Mouse (Mus musculus): ENCODE measurements around the gene Gdpd3.
"Not testable (repeated sequence)": the region's sequence is repeated elsewhere in the genome, so short reads cannot be mapped to it uniquely, and the experiment has no call there.

Gdpd3 gene

DNA sequence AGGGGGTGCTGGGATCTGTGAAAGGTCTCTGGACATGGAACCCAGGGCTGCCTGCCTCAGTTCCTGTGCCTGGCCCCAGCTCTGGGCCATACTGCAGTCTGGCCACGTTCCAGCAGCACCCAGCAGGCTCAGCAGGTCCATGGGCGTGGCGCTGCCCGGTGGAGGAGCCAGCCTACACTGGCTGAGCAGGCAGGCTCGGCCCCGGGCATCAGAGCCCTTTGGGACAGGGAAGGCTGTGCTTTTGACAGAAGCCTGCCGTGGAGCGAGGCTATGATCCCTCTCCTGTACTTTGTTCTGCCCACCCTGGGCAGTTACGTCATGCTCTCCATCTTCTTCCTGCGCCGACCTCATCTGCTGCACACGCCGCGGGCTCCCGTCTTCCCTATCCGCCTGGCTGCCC is at the start of gene Gdpd3:
Gene Gdpd3, plus strand, starts transcription at position 134 of the 400 bp plus-strand sequence.
- in situ Hi-C loops (cut with MboI, MseI): no loop called here

DNA sequence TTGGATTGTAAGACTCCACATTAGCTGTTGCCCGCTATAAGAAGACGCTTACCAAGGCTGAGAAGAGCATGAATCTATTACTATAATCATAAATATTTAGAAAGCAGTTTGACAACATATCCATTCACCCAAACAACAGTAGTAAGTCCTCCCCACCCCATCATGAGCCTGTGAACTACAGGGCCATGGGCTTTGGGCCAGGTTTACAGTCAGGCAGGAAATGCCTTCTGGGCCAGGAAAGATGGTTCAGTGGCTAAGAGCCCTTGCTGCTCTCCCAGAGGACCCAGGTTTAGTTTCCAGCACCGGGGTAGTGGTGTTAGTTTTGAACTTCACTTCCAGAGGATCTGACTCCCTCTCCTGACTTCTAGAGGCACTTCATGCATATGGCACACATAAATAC is 48.6 kb upstream of the Gdpd3 start:
- in situ Hi-C loops (cut with MboI, MseI): no loop called here

- in situ Hi-C loops (cut with MboI, MseI): no loop called here
Observed at GRCm38 (mm10) chr7:126718787-126719337, 47.3 kb upstream of the Gdpd3 start.

- in situ Hi-C loops (cut with MboI, MseI): no loop called here
Observed at GRCm38 (mm10) chr7:126721635-126722034, 44.5 kb upstream of the Gdpd3 start.

- in situ Hi-C loops (cut with MboI, MseI): no loop called here
Observed at GRCm38 (mm10) chr7:126725077-126725476, 41.1 kb upstream of the Gdpd3 start.

DNA sequence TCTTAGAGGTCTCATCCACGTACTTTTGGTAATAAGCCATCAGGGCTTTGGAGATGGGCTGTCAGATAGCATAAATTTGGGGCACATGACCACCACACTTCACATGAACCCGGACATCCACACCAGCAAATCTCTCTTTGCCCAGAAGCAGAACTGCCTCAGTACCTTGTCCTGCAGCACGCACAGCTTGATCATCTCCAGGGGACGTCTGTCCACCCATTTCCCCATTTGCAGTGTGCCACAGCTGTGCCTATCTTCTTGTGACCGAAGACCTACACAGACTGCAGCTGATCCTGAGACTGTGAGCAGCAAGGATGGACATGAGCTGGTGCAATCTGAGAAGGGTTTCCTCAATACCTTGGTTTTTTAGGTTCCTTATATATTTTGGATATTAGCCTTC is 40.5 kb upstream of the Gdpd3 start:
- in situ Hi-C loops (cut with MboI, MseI): no loop called here

GRCm38 (mm10) chr7:126730256-126730789 is 35.8 kb upstream of the Gdpd3 start:
- in situ Hi-C loops (cut with MboI, MseI): not testable (repeated sequence)

- in situ Hi-C loops (cut with MboI, MseI): no loop called here
Observed at GRCm38 (mm10) chr7:126736122-126736521, 30.0 kb upstream of the Gdpd3 start.

DNA sequence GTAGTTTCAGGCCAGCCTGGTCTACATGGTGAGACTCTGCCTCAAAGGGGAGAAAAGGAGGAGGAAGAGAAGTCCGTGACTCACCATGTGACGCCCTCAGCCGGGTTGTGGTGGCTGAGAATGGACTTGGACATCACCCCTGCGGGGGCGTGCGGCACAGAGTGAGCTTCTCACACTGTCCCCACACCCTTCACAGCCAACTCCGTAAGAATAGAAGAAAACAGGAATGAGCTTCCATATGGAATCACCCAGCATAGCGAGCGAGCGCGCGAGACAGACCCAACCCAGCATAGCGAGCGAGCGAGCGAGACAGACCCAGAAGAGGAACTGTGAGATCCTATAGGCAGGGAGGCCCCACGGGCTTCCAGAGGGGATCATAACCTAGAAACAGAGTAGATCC is 26.6 kb upstream of the Gdpd3 start:
- in situ Hi-C loops (cut with MboI, MseI): no loop called here

DNA sequence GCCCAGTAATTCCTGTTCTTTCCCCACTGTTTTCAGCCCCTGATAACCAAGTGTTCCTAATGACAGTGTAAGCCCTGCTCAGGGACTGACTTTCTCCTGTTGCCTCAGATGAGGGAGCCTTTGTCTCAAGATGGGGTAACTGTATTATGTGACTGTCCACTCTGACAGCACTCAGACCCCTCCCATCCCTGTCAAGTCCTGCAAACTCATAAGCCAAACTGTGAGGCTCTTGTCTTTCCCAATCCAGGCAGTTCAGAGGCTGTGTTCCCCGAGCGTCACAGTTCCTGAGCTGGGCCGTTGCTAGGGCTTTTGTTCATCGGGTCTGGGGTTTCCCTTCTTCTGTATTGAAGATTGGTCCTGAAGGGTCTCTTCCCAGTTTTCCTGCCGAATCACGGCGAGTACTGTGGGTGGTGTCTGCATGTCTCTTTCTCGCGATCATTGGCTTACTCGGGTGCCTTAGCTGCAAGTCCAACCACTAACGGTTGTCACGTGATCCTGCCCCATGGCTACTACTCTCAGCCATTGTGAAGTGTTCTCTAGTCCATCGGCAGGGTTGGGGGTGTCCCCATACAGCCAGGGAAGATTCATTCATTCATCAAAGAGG is 25.9 kb upstream of the Gdpd3 start:
- in situ Hi-C loops (cut with MboI, MseI): no loop called here

DNA sequence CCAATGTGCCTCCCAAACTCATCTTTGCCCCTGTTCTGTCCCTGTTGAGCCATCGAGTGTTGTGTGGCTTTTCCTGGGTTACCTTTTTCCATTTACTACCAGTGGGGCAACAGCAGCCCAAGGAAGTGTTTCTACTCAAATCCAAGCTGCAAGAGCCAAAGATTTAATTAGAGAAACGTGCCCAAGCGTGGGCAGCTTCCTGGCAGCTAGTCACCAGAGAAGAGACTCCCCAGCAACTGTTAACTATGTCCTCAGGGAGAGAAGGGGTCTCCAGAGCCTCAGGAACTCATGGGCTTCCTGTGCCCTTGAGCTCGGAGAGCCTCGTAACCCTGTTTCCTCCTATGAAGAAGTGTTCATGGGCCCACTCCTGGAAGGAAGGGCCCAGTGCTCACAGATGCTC is 25.2 kb upstream of the Gdpd3 start:
- in situ Hi-C loops (cut with MboI, MseI): no loop called here

DNA sequence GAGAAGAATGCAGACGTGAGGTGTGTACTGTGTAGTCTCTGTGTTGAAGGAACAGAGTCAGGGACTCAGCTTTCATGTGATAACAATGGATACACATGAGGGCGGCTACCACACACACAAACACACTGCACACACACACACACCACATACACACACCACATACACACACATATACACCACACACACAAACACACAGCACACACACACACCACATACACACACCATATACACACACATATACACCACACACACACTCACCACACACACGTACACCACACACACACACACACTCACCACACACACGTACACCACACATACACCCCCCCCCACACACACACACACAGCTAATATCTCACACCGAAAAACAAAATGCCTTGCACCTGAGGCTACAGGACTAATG is 24.7 kb upstream of the Gdpd3 start:
- in situ Hi-C loops (cut with MboI, MseI): no loop called here

- in situ Hi-C loops (cut with MboI, MseI): no loop called here
Observed at GRCm38 (mm10) chr7:126741964-126742482, 24.1 kb upstream of the Gdpd3 start.

DNA sequence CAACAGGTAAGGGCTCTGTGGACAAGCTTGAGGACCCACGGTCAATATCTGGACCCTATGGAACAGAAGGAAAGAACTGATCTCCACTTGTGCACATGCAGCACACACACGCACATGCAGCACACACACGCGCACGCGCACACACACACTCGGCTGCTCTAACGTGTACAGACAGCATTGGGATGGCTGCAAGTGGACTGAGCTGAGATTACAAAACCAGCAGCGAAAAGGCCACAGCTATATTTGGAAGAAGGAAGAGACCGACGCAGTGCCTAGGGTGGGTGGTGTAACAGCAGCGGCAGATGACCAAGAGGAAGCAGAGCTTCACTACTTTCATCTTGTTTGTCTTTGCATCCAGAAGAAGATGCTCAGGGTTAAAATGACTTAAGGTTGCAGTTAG is 20.1 kb upstream of the Gdpd3 start:
- in situ Hi-C loops (cut with MboI, MseI): no loop called here

DNA sequence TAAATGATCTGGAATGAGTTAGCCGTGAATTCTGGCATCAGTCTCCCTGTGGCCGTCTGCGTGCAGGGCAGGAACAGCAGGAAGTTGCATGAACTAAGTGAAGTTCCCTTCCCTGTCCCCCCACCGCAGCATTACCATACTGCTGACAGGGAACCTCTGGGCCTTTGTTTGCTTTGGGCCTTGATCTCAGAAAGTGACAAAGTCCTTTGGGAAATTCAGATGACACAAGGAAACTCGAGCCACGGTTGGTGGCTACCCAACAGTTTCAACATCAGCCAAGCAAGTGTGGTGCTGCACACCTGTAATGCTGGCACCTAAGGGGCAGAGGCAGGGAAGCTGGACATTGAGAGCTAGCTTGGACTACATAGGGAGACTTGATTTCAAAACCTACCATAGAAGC is 19.3 kb upstream of the Gdpd3 start:
- in situ Hi-C loops (cut with MboI, MseI): no loop called here

DNA sequence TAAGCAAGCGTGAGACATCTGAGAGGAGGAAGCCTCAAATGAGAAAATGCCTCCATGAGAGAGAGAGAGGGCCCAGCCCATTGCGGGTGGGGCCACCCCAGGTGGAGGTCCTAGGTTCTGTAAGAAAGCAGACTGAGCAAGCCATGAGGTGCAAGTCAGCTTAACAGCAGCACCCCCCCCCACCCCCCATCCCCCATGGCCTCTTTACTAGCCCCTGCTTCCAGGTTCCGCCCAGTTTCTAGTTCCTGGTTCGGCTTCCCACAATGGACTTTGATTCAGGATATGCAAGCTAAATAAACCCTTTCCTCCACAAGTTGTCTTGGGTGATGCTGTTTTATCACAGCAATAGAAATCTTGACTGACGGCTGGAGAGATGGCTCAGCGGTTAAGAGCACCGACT is 17.3 kb upstream of the Gdpd3 start:
- in situ Hi-C loops (cut with MboI, MseI): no loop called here

DNA sequence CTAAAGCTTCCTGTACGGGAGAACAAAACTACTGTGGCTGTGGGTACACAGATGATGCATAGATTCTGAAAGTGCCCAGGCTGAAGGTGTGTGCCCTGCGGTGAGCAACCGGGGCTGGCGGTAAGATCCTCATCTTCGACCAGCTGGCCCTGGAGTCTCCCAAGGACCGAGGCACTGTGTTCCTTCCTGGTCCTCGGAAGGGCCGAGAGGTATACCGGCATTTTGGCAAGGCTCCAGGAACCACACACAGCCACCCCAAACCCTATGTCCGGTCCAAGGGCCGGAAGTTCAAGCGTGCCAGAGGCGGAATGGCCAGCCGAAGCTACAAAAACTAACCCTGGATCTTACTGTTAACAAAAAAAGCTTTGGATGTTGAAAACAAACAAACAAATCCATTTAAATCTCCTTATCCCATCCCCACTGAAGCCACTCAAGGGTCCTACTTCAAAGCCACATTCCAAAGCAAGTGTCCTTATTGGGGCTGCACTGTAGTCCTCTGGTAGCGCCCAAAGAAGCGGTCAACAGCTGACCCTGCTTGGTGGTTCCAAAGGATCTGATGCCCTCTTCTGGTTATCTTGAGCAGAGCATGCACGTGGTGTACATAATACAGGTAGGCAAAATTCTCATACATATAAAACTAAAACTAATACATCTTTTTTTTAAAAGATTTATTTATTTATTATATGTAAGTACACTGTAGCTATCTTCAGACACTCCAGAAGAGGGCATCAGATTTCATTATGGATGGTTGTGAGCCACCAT is 16.4 kb upstream of the Gdpd3 start:
- in situ Hi-C loops (cut with MboI, MseI): no loop called here

- in situ Hi-C loops (cut with MboI, MseI): no loop called here
Observed at GRCm38 (mm10) chr7:126754866-126755265, 11.3 kb upstream of the Gdpd3 start.

GRCm38 (mm10) chr7:126758539-126758938 is 7.6 kb upstream of the Gdpd3 start:
- in situ Hi-C loops (cut with MboI, MseI): no loop called here

DNA sequence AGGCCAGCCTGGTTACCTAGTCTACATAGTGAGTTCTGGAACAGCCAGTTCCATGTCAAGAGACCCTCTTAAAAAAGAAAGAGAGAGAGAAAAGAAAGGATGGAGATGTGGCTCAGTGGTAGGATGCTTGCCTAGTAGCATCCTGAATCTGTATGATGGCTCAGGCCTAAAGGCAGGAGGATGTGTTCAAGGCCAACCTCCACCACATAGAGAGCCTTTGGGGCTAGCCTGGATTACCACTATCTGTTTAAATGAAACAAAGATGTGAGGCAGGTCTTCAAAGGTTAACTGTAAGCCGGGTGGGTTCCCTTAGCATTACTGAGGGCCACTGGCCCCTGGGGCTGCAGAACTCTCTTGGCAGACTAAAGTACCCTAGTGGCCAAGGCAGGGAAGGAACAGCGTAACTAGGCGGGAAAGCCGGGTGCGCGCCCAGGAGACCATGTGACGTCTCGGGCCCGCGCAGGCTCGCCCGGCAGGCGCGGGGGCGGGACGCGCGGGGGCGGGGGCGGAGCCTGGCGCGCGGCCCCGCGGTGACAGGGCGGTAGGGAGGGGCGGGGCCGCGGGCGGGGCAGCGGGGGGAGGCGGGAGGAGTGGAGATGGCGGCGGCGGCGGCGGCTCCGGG is 7.0 kb upstream of the Gdpd3 start, which contains the start of gene Mapk3:
Gene Mapk3, plus strand, starts transcription at position 552 of the 622 bp plus-strand sequence.
- in situ Hi-C loops (cut with MboI, MseI): no loop called here

GRCm38 (mm10) chr7:126759672-126760390 is 6.3 kb upstream of the Gdpd3 start:
- in situ Hi-C loops (cut with MboI, MseI): no loop called here

Data from T-helper 2 cell (primary cell).